Mouse (Mus musculus) effector memory CD4-positive, alpha-beta T cell, adult 5 months (primary cell): ENCODE data around the gene Veph1. TPM values are rescaled to one million over a fixed set of nuclear protein-coding genes. Genes with fewer than 3 reads are reported as not detected.

Experiments used
- polyA plus RNA-seq: library from polyadenylated mRNA; unstranded; fragments of 100-300 nt; shearing (Covaris generic); gene quantifications from one replicate; pipeline ENCODE4 v1.2.1, GENCODE M21; 2017

The Veph1 gene
- not detected for polyA plus RNA-seq

GRCm38 (mm10) chr3:66296545-66296944, at the start of gene Veph1:
Gene Veph1 (minus strand): TSS chr3:66296837.

GRCm38 (mm10) chr3:66219655-66220191, 76.9 kb downstream of the Veph1 start, which contains the start of gene Ptx3:
Gene Ptx3 (plus strand): TSS chr3:66219910.

Other genes with a start within 250 kb of the Veph1 start
- gene Ptx3, start 76.9 kb downstream of the Veph1 start, polyA plus RNA-seq = not detected